Mouse (Mus musculus) lung, postnatal 0 days (tissue): ENCODE measurements at regions not wholly inside any gene's neighbourhood (a gene's known extent, or its start where the extent isn't known, plus 50 kb on each side); places are given as distances from the start of the nearest gene placed in this dataset.

Experiments used
- ATAC-seq: fragments of 200-750 bp; cut with Nextera tagmentation; 2 replicates; pipeline ENCODE4 v1.8.0; 2017; ENCODE audit warnings: moderate library complexity
- DNase-seq: peaks from one replicate; pipeline ENCODE4 v3.0.0-alpha.2; 2016; ENCODE audit warnings: low spot score
- H3K27ac ChIP-seq: fragments of 300-500 bp; sonication (generic); 2 replicates; pipeline ENCODE4 v1.5.1; 2014; ENCODE audit warnings: antibody characterized with exemption, mild to moderate bottlenecking, low read length, mixed read lengths
- H3K27me3 ChIP-seq: fragments of 300-500 bp; sonication (generic); replicated peaks from 2 replicates; pipeline ENCODE4 v1.6.1; 2014; ENCODE audit warnings: low read length, mixed read lengths; ENCODE audit not compliant: insufficient read depth
- H3K36me3 ChIP-seq: fragments of 300-500 bp; sonication (generic); 2 replicates; pipeline ENCODE4 v1.6.1; 2014; ENCODE audit warnings: low read length, mixed read lengths; ENCODE audit not compliant: insufficient read depth
- H3K4me1 ChIP-seq: fragments of 300-500 bp; sonication (generic); 2 replicates; pipeline ENCODE4 v1.6.1; 2014; ENCODE audit warnings: antibody characterized with exemption, low read depth, low read length, mixed read lengths; ENCODE audit not compliant: insufficient read depth
- H3K4me2 ChIP-seq: fragments of 300-500 bp; sonication (generic); replicated peaks from 2 replicates; pipeline ENCODE4 v1.6.1; 2014; ENCODE audit warnings: low read depth, mild to moderate bottlenecking, low read length, moderate library complexity, mixed read lengths
- H3K4me3 ChIP-seq: fragments of 300-500 bp; sonication (generic); 2 replicates; pipeline ENCODE4 v1.5.1; 2014; ENCODE audit warnings: low read depth, low read length
- H3K9ac ChIP-seq: fragments of 300-500 bp; sonication (generic); replicated peaks from 2 replicates; pipeline ENCODE4 v1.6.1; 2014; ENCODE audit warnings: low read depth, mild to moderate bottlenecking
- H3K9me3 ChIP-seq: fragments of 300-500 bp; sonication (generic); 2 replicates; pipeline ENCODE4 v1.6.1; 2016; ENCODE audit warnings: low read length, mixed read lengths
- CTCF ChIP-seq: IDR thresholded peaks from 2 replicates; pipeline ENCODE4 v1.5.1; 2016; ENCODE audit warnings: antibody characterized with exemption, mild to moderate bottlenecking
- EP300 ChIP-seq: IDR thresholded peaks from 2 replicates; pipeline ENCODE4 v1.6.1; 2016; ENCODE audit warnings: antibody characterized with exemption, mild to moderate bottlenecking, control low read depth
- WGBS: fragments of 180-500 bp; shearing (Covaris S2); extraction: QIAGEN DNeasy Blood & Tissue Kit; methylation state at CpG from one replicate; pipeline ENCODE4 v1.1.7; 2014; 5-methylcytosine and 5-hydroxymethylcytosine counted together

DNA sequence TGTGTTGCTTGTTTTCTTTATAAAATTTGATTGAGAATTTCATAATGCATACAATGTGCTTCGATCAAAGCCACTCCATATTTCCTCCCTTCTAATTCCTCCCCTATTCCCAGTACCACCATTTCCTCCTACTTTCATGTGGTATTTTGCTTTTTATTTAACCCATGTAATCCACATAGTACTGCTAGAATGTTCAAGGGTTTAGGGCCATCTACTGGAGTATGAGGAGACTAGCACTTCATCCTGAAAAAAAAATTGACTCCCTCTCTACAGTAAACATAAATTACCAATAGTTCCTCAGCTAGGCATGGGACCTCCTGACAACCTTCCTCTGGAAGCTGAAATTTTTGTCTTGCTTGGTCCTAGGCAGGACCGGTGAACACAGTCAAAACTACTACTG is 163.0 kb downstream of the Gpr165 start:
- H3K36me3 ChIP-seq = no peaks in the 10 kb centered on the region
- H3K4me1 ChIP-seq = no peaks in the 10 kb centered on the region
- H3K4me2 ChIP-seq = no peak overlapping the region
- TF ChIP-seq EP300 = no peak
- TF ChIP-seq CTCF = no peak
- WGBS = 52% methylated on average over 2 of the region's 2 CpGs
- no peaks in the 10 kb centered on the region for H3K27me3 ChIP-seq
- no peak for DNase-seq
- no peak overlapping the region for H3K4me3 ChIP-seq
- ATAC-seq = no peak
- no peak overlapping the region for H3K9ac ChIP-seq
- no peak overlapping the region for H3K27ac ChIP-seq
- no peaks in the 10 kb centered on the region for H3K9me3 ChIP-seq

DNA sequence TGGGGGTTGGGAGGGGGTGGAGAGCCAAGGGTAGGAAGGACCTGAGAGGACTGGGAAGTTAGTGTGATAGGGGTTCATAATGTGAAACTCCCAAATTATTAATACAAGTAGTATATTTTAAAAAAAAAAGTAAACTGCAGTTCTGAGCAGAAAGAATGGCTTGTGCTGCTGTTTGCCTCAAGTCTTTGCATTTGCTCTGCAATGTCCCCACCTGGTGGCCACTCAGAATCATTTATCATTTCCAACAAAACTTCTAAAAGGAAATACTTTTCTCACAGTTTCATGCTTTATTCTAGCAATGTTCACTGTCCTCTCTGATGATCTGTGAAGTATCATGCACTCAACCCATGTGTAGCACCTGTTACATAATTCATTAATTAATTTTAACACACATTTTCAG is 165.5 kb downstream of the Gpr165 start:
- H3K4me1 ChIP-seq = no peaks in the 10 kb centered on the region
- H3K4me3 ChIP-seq = no peak overlapping the region
- no peak overlapping the region for H3K4me2 ChIP-seq
- no peaks in the 10 kb centered on the region for H3K9me3 ChIP-seq
- DNase-seq (no peak), ATAC-seq (no peak)
- TF ChIP-seq CTCF = peak; percentile 45
- TF ChIP-seq EP300 = no peak
- H3K27me3 ChIP-seq = no peaks in the 10 kb centered on the region
- H3K27ac ChIP-seq = no peak overlapping the region
- no peak overlapping the region for H3K9ac ChIP-seq
- H3K36me3 ChIP-seq = no peaks in the 10 kb centered on the region

- ATAC-seq = no peak
- WGBS = 42% methylated on average over 2 of the region's 2 CpGs
Observed at GRCm38 (mm10) chrX:96879154-96879553, 165.9 kb downstream of the Gpr165 start.

GRCm38 (mm10) chrX:96900636-96901035 is 171.8 kb upstream of the Pgr15l start:
- Histone ChIP-seq H3K27ac (no peak overlapping the region), H3K27me3 (no peaks in the 10 kb centered on the region), H3K9me3 (no peaks in the 10 kb centered on the region), H3K4me3 (no peak overlapping the region), H3K36me3 (no peaks in the 10 kb centered on the region), H3K9ac (no peak overlapping the region), H3K4me2 (no peak overlapping the region), H3K4me1 (no peaks in the 10 kb centered on the region)
- WGBS = 12% methylated on average over 3 of the region's 3 CpGs
- TF ChIP-seq EP300 = no peak
- peak; percentile 37 for TF ChIP-seq CTCF
- DNase-seq = peak; percentile 42
- no peak for ATAC-seq

More at GRCm38 (mm10) chrX:96879154-96879553, 165.9 kb downstream of the Gpr165 start:
- no peaks in the 10 kb centered on the region for H3K9me3 ChIP-seq
- no peaks in the 10 kb centered on the region for H3K4me1 ChIP-seq
- no peaks in the 10 kb centered on the region for H3K27me3 ChIP-seq
- no peak overlapping the region for H3K9ac ChIP-seq
- H3K27ac ChIP-seq = no peak overlapping the region
- H3K4me3 ChIP-seq = no peak overlapping the region
- H3K4me2 ChIP-seq = no peak overlapping the region
- H3K36me3 ChIP-seq = no peaks in the 10 kb centered on the region
- no peak for TF ChIP-seq EP300
- TF ChIP-seq CTCF = no peak
- DNase-seq = no peak
